Mouse (Mus musculus) layer of hippocampus, adult 8-10 months (tissue): Measurements from ENCODE around the gene Dzank1. TPM values are rescaled to one million over a fixed set of nuclear protein-coding genes. Genes with fewer than 3 reads are reported as not detected.

ENCODE experiments used
- total RNA-seq, 4 experiments: library from RNA; stranded (reverse); gene quantifications; 2 replicates each; pipeline ENCODE4 v1.2.4; 2022

Gene Dzank1
- total RNA-seq, 4 experiments from 2014 or later, result 137 to 161 (median 153) TPM

Other genes with a start within 250 kb of the Dzank1 start
- 1 to 10 TPM; 1.7 to 3.3 (median 2.3) TPM for gene Ovol2, start 195.3 kb downstream of the Dzank1 start, total RNA-seq
- 10 to 100 TPM; 32.0 to 33.9 (median 32.8) TPM for gene Kat14, start 158.4 kb downstream of the Dzank1 start, total RNA-seq
- gene Pet117, start 158.4 kb downstream of the Dzank1 start, total RNA-seq, result 10 to 100 TPM in 2 of 4 experiments, 1 to 10 TPM in 2; 6.6 to 12.0 (median 10.4) TPM
- gene Polr3f, start 304 bp upstream of the Dzank1 start, total RNA-seq, result 10 to 100 TPM; 26.1 to 30.2 (median 28.0) TPM
- gene Rbbp9, start 23.5 kb upstream of the Dzank1 start, total RNA-seq, result 10 to 100 TPM; 25.5 to 28.4 (median 27.4) TPM
- gene Sec23b, start 28.8 kb upstream of the Dzank1 start, total RNA-seq, result 10 to 100 TPM; 44.7 to 60.3 (median 50.8) TPM
- gene Smim26, start 66.6 kb upstream of the Dzank1 start, total RNA-seq, result 10 to 100 TPM; 48.3 to 77.4 (median 61.4) TPM
- gene Dtd1, start 72.5 kb upstream of the Dzank1 start, total RNA-seq, result 10 to 100 TPM; 59.2 to 73.7 (median 68.7) TPM